Mouse (Mus musculus): ENCODE data around the gene Pip5k1c. TPM values are rescaled to one million over a fixed set of nuclear protein-coding genes. Genes with fewer than 3 reads are reported as not detected.

The Pip5k1c gene
- total RNA-seq, 1 experiment: 27.3 TPM

DNA sequence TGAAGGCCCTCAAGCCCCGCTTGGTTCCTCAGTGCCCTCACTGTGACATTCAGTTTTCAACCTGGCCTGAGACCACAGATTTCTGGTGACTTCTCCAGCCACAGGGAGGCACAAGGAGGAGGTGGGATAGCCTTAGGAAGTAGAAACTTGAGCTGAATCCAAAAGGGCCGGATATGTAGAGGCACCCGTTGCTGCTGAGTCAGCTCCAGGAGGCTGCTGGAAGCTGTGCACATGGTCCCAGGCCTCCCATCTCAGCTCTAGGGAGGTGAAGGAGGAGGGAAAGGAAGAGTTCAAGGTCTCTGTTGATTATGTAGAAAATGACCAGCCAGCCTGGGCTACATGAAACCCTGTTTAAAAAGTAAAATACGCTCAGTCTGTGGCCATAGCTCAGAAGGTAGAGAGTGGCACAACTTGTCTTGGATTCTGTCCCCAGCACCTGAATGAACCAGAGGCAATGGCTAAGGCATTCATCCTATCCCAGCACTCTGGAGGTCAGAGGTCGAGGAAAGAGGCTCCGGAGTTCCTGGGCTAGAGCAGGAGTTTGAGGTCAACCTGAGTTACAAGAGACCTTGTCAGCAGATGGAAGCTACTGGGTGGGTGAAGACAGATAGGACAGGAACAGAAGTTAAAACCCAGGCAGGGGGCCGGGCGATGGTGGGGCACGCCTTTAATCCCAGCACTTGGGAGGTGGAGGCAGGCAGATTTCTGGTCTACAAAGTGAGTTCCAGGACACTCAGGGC lies 62.1 kb downstream of the Pip5k1c start:
- H3K36me3 ChIP-seq (ENCODE audit: control insufficient read depth, insufficient read depth, low read length, poor library complexity, severe bottlenecking): peaks cover 1% of the 10 kb centered on the region; the same call in 1 of the 2 replicates
- H3K4me3 ChIP-seq (ENCODE audit: insufficient read depth in 1 of 2, low read depth in 1 of 2, low read length in 2 of 2, poor library complexity in 1 of 2, severe bottlenecking in 1 of 2): no peak overlapping the region; a peak in 1 of 4 replicates
- TF ChIP-seq MAFK (IDR thresholded peaks at IDR 0.05; ENCODE audit: insufficient read depth, low read depth, low read length) (peak; percentile 89), ZNF384 (IDR thresholded peaks at IDR 0.05; ENCODE audit: low read depth, low read length) (no peak), ZC3H11A (IDR thresholded peaks at IDR 0.05; ENCODE audit: borderline replicate concordance, low read depth, low read length) (no peak), HCFC1 (IDR thresholded peaks at IDR 0.05; ENCODE audit: borderline replicate concordance, insufficient read depth, low read length) (no peak), CHD2 (IDR thresholded peaks at IDR 0.05; ENCODE audit: low read depth, low read length) (no peak)
- peak overlapping the region; percentile 94 for H3K27ac ChIP-seq (ENCODE audit: insufficient read depth, low read depth, low read length, poor library complexity, severe bottlenecking)
- in situ Hi-C loops (cut with MboI; ENCODE audit: low sequenced_read_pairs in 2 of 2, unreplicated experiment in 2 of 2): no loop called here
- H3K9ac ChIP-seq (ENCODE audit: insufficient read depth, low read depth, low read length, poor library complexity, severe bottlenecking): peak overlapping the region; percentile 34; the same call in 1 of the 2 replicates
- no peaks in the 10 kb centered on the region for H3K9me3 ChIP-seq (ENCODE audit: control insufficient read depth, insufficient read depth, low read depth, low read length)
- DNase-seq (ENCODE audit: low read depth, low spot score): no peak
- H3K4me1 ChIP-seq (ENCODE audit: control insufficient read depth in 2 of 2, insufficient read depth in 2 of 2, low read length in 2 of 2, poor library complexity in 1 of 2): peaks cover 11 to 26% of the 10 kb centered on the region in 2 experiments; a peak in 3 of 4 replicates

DNA sequence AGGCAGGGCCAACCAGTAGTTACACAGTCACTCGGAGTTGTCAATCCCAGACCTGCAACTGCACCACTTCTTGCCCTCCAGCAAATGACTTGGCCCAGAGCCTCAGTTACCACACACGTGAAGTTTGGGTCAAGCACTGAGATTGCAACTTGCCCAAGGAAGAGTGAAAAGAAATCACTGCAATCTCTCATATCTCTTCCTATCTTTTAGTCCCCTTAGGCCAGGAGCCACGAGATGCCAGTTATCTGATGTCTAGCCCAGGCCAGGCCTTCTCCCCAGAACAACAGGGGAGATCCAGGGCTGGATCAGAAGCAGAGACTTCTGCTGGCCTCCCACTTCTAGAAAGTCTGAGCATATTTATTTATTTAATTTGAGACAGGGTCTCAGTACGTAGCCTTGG lies 62.8 kb downstream of the Pip5k1c start:
- peak overlapping the region; percentile 94; the same call in 1 of the 2 replicates for H3K27ac ChIP-seq (ENCODE audit: insufficient read depth, low read depth, low read length, poor library complexity, severe bottlenecking)
- no peak overlapping the region for H3K4me3 ChIP-seq (ENCODE audit: insufficient read depth in 1 of 2, low read depth in 1 of 2, low read length in 2 of 2, poor library complexity in 1 of 2, severe bottlenecking in 1 of 2)
- no peak for DNase-seq (ENCODE audit: low read depth, low spot score)
- H3K9ac ChIP-seq (ENCODE audit: insufficient read depth, low read depth, low read length, poor library complexity, severe bottlenecking): peak overlapping the region; percentile 15; the same call in 1 of the 2 replicates
- H3K4me1 ChIP-seq (ENCODE audit: control insufficient read depth in 2 of 2, insufficient read depth in 2 of 2, low read length in 2 of 2, poor library complexity in 1 of 2): peaks cover 13 to 29% of the 10 kb centered on the region in 2 experiments; a peak in 3 of 4 replicates
- H3K36me3 ChIP-seq (ENCODE audit: control insufficient read depth, insufficient read depth, low read length, poor library complexity, severe bottlenecking): peaks cover 5% of the 10 kb centered on the region; the same call in 1 of the 2 replicates
- in situ Hi-C loops (cut with MboI; ENCODE audit: low sequenced_read_pairs in 2 of 2, unreplicated experiment in 2 of 2): no loop called here
- TF ChIP-seq ZNF384 (IDR thresholded peaks at IDR 0.05; ENCODE audit: low read depth, low read length) (no peak), HCFC1 (IDR thresholded peaks at IDR 0.05; ENCODE audit: borderline replicate concordance, insufficient read depth, low read length) (no peak), CHD2 (IDR thresholded peaks at IDR 0.05; ENCODE audit: low read depth, low read length) (no peak), MAFK (IDR thresholded peaks at IDR 0.05; ENCODE audit: insufficient read depth, low read depth, low read length) (no peak), ZC3H11A (IDR thresholded peaks at IDR 0.05; ENCODE audit: borderline replicate concordance, low read depth, low read length) (no peak)
- no peaks in the 10 kb centered on the region for H3K9me3 ChIP-seq (ENCODE audit: control insufficient read depth, insufficient read depth, low read depth, low read length)

DNA sequence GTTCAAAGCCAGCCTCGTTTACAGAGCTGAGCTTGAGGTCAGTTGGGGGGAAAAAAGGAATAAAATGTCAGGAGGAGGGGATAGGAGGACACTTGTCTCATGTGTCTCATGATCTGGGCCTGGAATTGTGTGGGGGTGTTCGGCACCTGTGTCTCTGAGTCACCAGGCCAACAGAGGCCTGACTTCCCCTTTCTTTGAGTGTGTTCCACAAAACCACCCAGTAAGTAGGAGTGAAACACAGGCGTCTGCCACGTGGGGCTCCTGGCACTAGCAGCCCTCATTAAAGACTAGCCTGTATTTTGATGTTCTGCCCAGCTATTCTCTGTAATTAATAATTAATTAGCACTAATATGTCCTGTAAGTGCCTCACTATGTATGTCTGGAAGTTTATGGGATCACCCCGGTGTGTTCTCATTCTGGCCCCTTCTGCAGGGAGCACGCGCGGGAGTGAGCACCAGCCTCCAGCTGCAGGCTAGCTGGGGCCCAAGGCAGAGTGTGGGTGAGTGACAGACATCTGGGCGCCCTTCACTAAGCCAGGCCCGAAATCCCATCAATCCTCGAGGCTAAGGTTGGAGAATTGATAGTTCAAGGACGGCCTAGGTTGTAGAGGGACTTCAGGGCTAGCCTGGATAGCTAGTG lies 63.7 kb downstream of the Pip5k1c start:
- H3K4me1 ChIP-seq (ENCODE audit: control insufficient read depth in 2 of 2, insufficient read depth in 2 of 2, low read length in 2 of 2, poor library complexity in 1 of 2): peaks cover 15 to 37% of the 10 kb centered on the region in 2 experiments; a peak in 3 of 4 replicates
- in situ Hi-C loops (cut with MboI; ENCODE audit: low sequenced_read_pairs in 2 of 2, unreplicated experiment in 2 of 2): no loop called here
- no peaks in the 10 kb centered on the region for H3K9me3 ChIP-seq (ENCODE audit: control insufficient read depth, insufficient read depth, low read depth, low read length)
- peak overlapping the region; percentile 77 to 79 for H3K4me3 ChIP-seq (ENCODE audit: insufficient read depth in 1 of 2, low read depth in 1 of 2, low read length in 2 of 2, poor library complexity in 1 of 2, severe bottlenecking in 1 of 2)
- peak overlapping the region; percentile 53 for H3K9ac ChIP-seq (ENCODE audit: insufficient read depth, low read depth, low read length, poor library complexity, severe bottlenecking)
- H3K27ac ChIP-seq (ENCODE audit: insufficient read depth, low read depth, low read length, poor library complexity, severe bottlenecking): peak overlapping the region; percentile 94
- TF ChIP-seq HCFC1 (IDR thresholded peaks at IDR 0.05; ENCODE audit: borderline replicate concordance, insufficient read depth, low read length): no peak
- TF ChIP-seq ZC3H11A (IDR thresholded peaks at IDR 0.05; ENCODE audit: borderline replicate concordance, low read depth, low read length): no peak
- no peak for TF ChIP-seq MAFK (IDR thresholded peaks at IDR 0.05; ENCODE audit: insufficient read depth, low read depth, low read length)
- TF ChIP-seq ZNF384 (IDR thresholded peaks at IDR 0.05; ENCODE audit: low read depth, low read length): no peak
- TF ChIP-seq CHD2 (IDR thresholded peaks at IDR 0.05; ENCODE audit: low read depth, low read length): no peak
- H3K36me3 ChIP-seq (ENCODE audit: control insufficient read depth, insufficient read depth, low read length, poor library complexity, severe bottlenecking): peaks cover 11% of the 10 kb centered on the region; the same call in 1 of the 2 replicates
- no peak for DNase-seq (ENCODE audit: low read depth, low spot score)

DNA sequence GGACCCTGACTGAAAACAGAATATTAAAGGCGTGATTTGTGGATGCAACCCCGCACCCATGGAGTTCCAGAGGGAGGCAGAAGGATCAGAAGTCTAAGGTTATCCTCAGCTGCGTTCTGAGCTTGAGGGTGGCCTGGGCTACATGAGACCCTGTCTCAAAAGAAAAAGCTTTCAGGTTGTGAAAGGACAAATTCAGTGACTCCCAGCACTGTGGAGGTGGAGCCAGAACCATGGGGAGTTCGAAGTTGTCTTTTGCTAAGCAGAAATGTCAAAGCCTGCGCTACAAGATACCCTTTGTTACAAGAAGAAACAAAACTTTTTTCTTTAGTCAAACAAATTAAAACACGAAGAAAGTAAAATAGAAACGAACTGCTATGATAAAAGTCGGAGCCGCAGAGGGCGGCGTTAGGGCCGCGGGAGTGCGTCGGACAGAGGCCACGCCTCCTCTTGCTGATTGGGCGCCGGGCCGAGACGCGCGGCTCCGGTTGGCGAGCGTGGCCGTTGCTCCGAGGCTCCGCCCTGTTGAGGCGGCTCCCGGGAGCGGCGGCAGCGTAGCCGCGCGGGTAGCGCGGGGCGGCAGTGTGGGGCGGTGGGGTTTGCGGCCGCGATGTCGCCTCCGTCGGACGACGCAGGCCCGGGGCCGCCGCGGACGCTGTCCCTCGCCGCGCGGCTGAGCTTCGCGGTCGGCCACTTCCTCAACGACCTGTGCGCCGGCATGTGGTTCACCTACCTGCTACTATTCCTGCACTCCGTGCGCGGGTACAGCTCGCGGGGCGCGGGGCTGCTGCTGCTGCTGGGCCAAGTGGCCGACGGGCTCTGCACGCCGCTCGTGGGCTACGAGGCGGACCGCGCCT lies 64.5 kb downstream of the Pip5k1c start, which contains the start of gene Mfsd12:
TSS of gene Mfsd12 (plus strand) at position 501 of the 854 bp plus-strand sequence.
- peak within 1 kb of the TSS; percentile 77 to 79 for H3K4me3 ChIP-seq (ENCODE audit: insufficient read depth in 1 of 2, low read depth in 1 of 2, low read length in 2 of 2, poor library complexity in 1 of 2, severe bottlenecking in 1 of 2)
- in situ Hi-C loops (cut with MboI; ENCODE audit: low sequenced_read_pairs in 2 of 2, unreplicated experiment in 2 of 2): no loop called here
- DNase-seq (ENCODE audit: low read depth, low spot score): no peak
- peaks cover 16% of the 10 kb centered on the region; the same call in 1 of the 2 replicates for H3K36me3 ChIP-seq (ENCODE audit: control insufficient read depth, insufficient read depth, low read length, poor library complexity, severe bottlenecking)
- TF ChIP-seq ZNF384 (IDR thresholded peaks at IDR 0.05; ENCODE audit: low read depth, low read length) (no peak), HCFC1 (IDR thresholded peaks at IDR 0.05; ENCODE audit: borderline replicate concordance, insufficient read depth, low read length) (no peak), CHD2 (IDR thresholded peaks at IDR 0.05; ENCODE audit: low read depth, low read length) (no peak), ZC3H11A (IDR thresholded peaks at IDR 0.05; ENCODE audit: borderline replicate concordance, low read depth, low read length) (no peak), MAFK (IDR thresholded peaks at IDR 0.05; ENCODE audit: insufficient read depth, low read depth, low read length) (no peak)
- H3K9ac ChIP-seq (ENCODE audit: insufficient read depth, low read depth, low read length, poor library complexity, severe bottlenecking): peak within 1 kb of the TSS; percentile 83
- no peaks in the 10 kb centered on the region for H3K9me3 ChIP-seq (ENCODE audit: control insufficient read depth, insufficient read depth, low read depth, low read length)
- peak within 1 kb of the TSS; percentile 36 for H3K27ac ChIP-seq (ENCODE audit: insufficient read depth, low read depth, low read length, poor library complexity, severe bottlenecking)
- peaks cover 15 to 41% of the 10 kb centered on the region in 2 experiments; a peak in 3 of 4 replicates for H3K4me1 ChIP-seq (ENCODE audit: control insufficient read depth in 2 of 2, insufficient read depth in 2 of 2, low read length in 2 of 2, poor library complexity in 1 of 2)
